Mouse (Mus musculus): ENCODE results near the gene Ldlrad3. TPM values are rescaled to one million over a fixed set of nuclear protein-coding genes. Genes with fewer than 3 reads are reported as not detected.
A peak's percentile ranks its signal among the peaks of the same experiment; 100 is the strongest.

Gene Ldlrad3
- total RNA-seq, 2 experiments from 2014 or later = 4.5 to 5.9 TPM

DNA sequence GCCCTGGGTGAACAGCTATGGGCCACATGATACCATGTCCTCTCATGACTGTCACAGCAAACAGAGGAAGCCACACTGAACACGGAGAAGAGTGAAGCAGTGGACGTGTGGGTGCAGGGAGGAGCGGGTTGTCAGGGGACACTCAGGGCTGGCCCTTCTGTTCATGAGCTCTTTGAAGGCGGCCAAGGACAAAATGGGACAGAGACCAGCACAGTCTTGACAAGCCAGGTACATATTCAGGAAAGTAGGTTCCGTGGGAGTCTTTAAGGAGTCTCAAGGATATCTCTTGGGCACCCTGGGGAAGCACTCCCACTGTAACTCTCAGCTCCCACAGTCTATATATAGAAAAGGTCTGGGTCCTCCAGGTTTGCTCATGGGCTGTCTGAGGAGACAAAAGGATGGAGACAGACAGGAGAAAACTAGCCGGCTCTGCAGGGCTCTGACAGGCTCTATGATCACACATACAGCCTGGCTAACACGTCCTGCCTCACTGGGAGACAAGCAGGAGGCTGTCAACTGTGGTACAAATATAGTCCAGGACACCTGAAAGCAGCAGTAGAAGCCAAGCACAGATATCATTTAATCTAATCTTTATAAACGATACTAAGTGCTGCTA is 121.3 kb downstream of the Ldlrad3 start:
- H3K27ac ChIP-seq = no peak overlapping the region
- DNase-seq = no peak
- TF ChIP-seq CTCF (IDR thresholded peaks at IDR 0.05) = no peak
- intact Hi-C loops (cut with DNase I) = no loop called here
- no peak overlapping the region for H3K4me3 ChIP-seq

DNA sequence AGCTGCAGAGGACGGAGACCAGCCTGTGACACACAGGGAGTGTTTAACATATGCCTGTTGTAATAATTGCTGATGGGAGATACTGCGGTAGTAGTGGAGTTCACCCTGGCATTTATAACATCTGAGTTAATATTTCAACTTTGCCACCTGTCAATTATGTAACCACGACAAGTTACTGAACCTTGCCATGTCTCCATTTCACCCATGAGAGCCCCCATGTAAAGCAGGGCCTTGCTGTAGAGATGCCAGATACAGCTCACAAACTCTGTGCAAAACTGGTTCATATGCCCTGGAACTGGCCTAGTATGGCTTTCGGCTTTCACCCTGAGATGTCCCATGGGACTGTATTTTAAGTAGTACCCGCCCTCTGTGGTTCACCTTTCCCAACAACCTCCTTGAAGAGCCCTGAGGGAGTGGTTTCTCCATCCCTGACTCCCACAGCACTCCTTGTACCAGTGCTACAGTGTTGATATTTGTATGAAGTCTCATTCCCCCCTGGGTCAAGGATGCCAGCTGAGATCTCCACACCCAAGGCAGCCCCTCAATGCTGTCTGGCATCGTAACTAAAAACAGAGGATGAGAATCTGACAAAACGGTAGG is 122.2 kb downstream of the Ldlrad3 start:
- Histone ChIP-seq H3K4me3 (no peak overlapping the region), H3K27ac (no peak overlapping the region)
- intact Hi-C loops (cut with DNase I) = no loop called here
- no peak for DNase-seq
- no peak for TF ChIP-seq CTCF (IDR thresholded peaks at IDR 0.05)

DNA sequence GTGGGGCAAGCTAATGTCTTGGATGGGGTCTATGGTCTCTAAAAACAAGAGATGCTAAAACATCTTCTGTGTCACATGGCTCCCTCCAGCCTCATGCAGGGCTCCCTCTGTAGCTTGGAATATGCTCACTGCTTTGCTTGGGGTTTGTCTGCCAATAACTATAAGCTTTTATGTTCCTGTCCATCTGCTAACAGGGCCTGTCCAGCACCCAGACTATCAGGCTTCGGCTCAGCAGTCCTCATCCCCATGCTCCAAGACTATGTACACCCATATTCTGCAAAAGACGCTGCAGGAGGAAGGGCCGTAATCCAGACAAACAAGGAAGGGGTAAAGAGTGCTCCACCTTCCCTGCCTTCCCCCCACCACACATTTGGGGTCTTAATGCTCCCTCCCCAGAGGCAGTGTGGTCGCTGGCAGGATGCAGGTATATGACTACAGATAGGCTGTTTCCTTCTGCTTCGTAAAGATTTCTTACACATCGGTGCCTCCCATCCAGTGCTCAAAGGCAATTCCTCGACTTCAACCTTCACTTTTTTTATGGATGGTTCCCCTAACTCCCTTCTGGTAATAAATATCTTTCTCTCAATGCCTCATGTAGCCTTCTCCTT is 123.2 kb downstream of the Ldlrad3 start:
- no peak overlapping the region for H3K4me3 ChIP-seq
- no peak overlapping the region for H3K27ac ChIP-seq
- DNase-seq = no peak
- TF ChIP-seq CTCF (IDR thresholded peaks at IDR 0.05) = no peak
- intact Hi-C loops (cut with DNase I) = no loop called here

DNA sequence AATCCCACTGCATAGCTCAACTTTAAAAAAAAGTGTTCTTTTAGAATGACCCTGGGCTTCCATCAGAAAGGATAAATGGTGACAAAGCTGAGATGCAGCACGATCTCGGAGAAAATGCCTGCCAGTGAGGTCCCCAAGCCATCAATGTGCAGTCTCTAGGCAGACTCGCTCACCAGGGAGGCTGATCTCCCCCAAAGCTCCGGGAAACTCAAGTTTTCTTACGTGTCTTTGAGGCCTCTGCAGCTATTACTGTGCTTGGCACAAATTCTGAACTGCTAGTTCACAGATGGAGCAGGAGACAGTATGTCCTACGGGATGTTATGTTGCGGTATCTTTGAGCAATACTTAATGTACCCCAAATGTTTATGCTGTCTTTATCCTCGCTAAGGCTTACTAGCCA is 124.3 kb downstream of the Ldlrad3 start:
- Histone ChIP-seq H3K4me3 (no peak overlapping the region), H3K27ac (no peak overlapping the region)
- no peak for DNase-seq
- intact Hi-C loops (cut with DNase I) = no loop called here
- TF ChIP-seq CTCF (IDR thresholded peaks at IDR 0.05) = no peak

DNA sequence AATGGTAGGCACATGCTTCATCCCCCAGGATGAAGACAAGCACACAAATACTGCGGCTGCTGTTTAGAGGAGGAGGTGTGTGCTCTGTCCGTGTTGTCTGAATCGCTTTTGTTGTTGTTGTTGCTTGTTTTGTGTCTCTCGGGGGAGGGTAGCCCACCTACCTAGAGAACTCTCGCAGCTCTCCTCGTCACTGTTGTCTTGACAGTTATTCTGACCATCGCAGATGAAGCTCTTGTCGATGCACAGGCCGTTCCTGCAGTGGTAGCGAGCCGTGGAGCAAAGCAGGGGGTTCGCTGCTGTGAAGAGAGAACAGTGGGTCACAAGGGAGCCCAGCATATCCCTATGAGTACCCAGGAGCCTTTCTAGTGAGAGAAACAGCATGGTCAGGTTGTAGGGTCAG is 128.4 kb downstream of the Ldlrad3 start:
- TF ChIP-seq CTCF (IDR thresholded peaks at IDR 0.05) = no peak
- H3K27ac ChIP-seq = peak overlapping the region; percentile 28; the same call in 1 of the 2 replicates
- DNase-seq = no peak
- H3K4me3 ChIP-seq = no peak overlapping the region
- intact Hi-C loops (cut with DNase I) = no loop called here

DNA sequence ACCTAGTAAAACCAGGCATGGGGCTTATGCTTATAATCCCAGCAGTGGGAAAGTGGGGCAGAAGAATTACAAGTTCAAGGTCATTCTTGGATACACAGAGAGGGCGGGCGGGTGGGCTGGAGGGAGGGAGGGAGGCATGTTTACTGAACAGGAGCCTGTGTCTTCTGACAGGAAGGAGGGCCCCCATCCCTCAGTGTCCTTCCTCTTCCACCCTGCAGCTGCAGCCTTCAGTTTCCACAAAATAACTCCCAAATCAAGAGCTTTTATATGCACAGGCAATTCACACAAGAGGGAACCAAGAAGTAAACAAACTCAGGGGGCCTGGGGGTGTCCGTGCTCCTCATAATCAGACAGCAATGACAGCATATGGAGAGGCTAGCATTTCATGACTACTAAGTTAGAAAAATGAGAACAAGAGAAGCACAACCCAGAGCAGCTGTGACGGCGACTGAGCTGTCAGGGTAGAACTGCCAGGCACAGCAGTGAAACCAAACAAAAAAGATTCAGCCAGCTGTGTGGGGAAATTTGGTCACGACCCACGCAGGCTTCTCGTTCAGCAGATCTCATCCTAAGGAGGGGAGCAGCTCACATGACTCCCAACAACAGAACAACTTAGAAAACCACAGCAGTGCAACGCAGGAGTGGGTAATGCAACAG is 129.0 kb downstream of the Ldlrad3 start:
- intact Hi-C loops (cut with DNase I) = no loop called here
- Histone ChIP-seq H3K4me3 (no peak overlapping the region), H3K27ac (no peak overlapping the region)
- no peak for TF ChIP-seq CTCF (IDR thresholded peaks at IDR 0.05)
- DNase-seq = no peak

DNA sequence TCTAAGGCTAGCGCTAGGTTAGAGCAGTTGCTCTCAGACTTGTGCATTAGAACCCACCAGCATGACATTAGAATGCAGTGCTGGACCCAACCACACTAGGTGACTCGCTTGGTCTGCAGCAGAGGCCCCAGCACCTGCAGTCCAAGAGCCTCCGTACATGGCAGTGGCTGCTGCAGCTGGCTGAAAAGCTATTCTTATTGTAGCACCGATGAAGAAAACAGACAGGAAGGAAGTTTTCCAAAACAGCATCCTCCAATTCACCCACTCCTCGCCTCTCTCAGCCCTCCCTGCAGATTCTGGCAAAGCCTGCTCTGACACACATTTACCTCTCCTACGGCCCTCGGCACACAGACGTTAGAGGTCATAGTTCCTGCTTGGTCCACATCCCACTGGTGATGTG is 130.0 kb downstream of the Ldlrad3 start:
- Histone ChIP-seq H3K4me3 (no peak overlapping the region), H3K27ac (no peak overlapping the region)
- DNase-seq = no peak
- no peak for TF ChIP-seq CTCF (IDR thresholded peaks at IDR 0.05)
- intact Hi-C loops (cut with DNase I) = no loop called here

DNA sequence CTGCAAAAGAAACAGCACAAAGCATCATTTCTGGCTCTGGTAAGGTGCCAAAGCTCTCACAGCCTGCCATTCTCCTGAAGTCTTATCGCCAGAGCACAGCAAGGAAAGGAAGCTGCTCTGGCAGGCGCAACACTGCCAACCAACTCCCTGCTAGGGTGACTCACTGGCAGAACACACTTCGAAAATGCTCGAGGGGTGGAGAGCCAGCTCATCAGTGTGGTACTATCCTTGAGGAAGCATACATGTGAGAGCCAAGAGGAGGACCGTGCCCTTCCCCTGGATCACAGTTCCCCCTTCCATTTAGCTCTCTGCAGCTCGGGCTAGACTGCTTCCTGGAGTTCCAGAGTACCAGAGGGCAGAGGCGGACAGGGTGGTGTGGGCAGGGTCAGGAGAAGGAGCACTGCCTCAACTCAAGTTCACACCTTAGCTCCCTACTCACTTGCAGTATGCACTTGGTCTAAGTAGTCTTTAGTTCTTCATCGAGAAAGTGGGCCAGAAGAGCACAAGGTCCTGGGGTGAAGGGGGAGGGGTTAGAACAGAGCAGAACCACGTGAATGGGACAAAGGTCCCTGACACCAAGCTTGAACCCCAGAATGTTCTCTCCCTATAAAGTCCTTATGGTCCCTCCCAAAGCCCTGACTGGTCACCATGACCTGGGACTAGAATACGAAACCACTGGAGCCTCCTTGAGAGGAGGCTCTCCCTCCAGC is 133.1 kb downstream of the Ldlrad3 start:
- intact Hi-C loops (cut with DNase I) = no loop called here
- peak; percentile 36 for DNase-seq
- TF ChIP-seq CTCF (IDR thresholded peaks at IDR 0.05) = no peak
- no peak overlapping the region for H3K4me3 ChIP-seq
- H3K27ac ChIP-seq = peak overlapping the region; percentile 8; the same call in 1 of the 2 replicates

DNA sequence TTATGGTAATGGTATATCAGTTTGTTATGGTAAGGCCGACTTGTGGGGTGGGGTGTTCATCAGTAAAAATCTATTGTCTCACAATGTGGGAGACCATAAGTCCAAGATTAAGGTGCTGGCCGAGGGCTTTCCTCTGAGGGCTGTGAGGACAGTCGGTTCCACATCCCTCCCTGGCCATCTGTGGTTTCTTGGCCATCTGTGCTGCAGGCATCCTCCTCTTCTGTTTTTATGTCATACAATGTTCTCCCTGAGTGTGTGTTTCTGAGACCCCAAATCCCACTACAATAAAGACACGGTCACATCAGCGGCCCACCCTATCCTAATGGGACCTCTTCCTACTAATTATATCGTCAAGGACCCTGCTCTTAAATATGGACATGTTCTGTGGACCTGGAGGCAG is 133.8 kb downstream of the Ldlrad3 start:
- Histone ChIP-seq H3K4me3 (no peak overlapping the region), H3K27ac (no peak overlapping the region)
- no peak for TF ChIP-seq CTCF (IDR thresholded peaks at IDR 0.05)
- DNase-seq = no peak
- intact Hi-C loops (cut with DNase I) = no loop called here

DNA sequence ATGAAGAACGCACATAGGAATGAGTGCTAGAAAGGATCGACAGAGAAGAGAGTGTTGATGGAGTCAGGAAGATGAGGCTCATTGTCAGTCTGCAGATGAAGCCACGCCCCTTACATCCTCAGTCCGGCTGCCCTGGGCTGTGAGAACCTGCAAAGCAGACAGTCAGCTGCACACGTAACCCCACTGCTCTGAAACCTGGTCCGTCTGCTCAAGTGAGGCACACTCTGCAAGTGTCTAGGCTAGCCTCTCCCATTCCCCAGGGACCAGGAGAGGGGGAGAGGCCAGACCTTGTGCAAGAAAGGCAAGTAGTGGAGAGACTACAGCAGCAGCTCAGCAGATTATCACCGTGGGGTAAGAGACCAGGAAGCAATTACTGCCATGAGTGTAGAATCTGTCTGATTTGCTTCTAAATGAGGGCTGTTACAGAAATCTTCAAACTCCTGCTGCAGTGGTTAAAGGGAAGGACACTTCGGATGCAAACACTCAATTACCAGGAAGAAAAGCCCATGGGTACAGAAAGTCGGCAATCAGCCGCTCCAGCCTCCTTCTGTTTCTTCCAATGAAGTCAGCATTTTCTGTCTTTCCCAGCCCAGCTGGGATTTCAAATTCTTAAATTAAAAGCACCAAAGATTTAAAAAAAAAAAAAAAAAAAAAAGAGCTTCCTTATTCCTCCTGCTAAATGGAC is 136.2 kb downstream of the Ldlrad3 start:
- 0 out of 2 replicates have a peak overlapping the region, but pooled peaks have one; percentile 9 for H3K4me3 ChIP-seq
- no peak for TF ChIP-seq CTCF (IDR thresholded peaks at IDR 0.05)
- intact Hi-C loops (cut with DNase I) = no loop called here
- H3K27ac ChIP-seq = 0 out of 2 replicates have a peak overlapping the region, but pooled peaks have one; percentile 31
- DNase-seq = peak; percentile 26

DNA sequence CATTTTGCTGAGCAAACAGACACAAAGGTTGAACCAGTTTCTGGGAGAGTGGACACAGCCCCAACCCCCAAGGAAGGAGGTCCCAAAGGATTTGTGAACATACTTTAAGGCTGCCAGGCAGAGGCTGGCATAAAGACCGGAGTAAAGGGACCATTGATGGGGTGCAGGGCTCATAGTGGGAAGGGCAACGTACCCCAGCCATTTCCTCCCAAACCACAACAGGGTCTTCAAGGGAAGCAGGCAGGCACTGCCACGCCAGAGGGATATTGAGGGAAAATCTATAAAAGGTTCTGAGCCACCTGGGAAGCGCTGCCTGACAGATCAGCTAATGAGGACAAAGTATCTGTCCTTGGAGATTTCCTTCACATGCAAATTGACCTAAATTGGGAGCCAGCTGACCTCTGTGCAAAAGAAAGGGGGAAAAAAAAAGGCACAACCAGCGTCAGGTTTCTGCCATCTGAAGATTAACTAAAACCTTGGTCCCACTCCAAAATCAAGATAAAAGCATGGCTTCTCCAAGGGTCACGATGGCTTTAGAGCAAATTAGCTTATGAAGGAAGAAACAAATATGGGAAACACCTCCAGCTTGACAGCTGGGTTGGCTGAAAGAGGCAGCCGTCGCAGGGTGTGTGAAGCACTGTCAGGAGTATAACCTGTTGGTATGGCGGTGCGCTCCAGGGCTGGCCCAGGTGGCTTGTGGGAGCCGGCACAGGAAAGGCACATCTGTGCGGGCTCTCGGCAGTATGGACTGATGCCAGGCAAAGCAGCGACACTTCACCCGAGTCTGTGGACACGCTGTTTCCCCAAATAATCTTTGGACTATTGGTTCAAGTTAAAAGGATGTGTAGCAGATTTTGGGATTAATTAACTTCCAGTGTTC is 137.6 kb downstream of the Ldlrad3 start:
- intact Hi-C loops (cut with DNase I) = no loop called here
- no peak for TF ChIP-seq CTCF (IDR thresholded peaks at IDR 0.05)
- Histone ChIP-seq H3K27ac (no peak overlapping the region), H3K4me3 (no peak overlapping the region)
- no peak for DNase-seq

Data from gastrocnemius, adult 2 months (tissue).